Mouse (Mus musculus): ENCODE data around the gene Cers5.

DNA sequence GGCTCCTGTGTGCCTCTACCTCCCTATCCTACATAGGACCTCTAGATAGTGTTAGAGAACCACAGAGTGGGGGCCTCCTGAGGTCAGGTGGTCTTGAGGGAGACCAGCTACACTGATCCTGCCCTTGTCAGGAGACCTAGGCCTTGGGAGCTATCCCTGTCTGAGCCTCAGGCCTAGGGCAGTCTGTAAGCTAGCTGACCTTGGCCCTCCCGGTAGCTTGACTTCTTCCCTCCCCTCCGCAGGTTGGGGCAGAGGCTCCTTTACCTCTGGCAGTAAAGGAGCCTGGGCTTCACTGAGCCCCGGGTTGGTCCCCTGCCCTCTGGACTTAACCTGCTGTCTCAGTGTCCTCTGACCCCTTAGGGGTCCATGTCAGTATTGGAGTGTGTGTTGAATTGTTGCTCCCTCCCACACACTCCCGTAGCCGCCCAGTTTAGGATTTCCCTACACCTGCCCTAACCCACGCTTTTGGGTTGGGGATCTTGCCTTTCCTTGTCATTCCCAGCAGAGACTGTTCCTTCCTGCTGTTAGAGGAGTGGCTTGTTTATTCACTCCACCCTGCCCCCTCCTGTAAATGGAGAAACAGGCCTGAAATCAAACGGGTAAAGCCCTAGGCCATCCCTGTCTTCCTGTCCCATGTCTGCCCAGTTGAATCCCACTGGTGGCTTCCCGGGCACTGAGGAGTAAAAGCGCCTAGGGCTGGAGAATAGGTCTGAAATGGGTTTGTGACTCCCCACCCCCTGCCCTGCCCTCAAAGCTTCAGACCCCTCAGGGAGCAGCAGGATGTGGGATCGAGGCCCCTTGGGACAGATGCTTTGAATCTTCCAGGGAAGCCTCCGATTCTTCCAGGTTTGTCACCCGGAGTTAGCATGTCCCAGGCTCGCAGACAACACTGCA lies 59.8 kb downstream of the Cers5 start:
- no peak for TF ChIP-seq CTCF (IDR thresholded peaks at IDR 0.05; ENCODE audit: insufficient read depth, low read depth, low read length)
- TF ChIP-seq POLR2A (IDR thresholded peaks at IDR 0.05; ENCODE audit: insufficient read depth, low read depth, low read length), result no peak
